Comparison of ENCODE assay signal across 18 mouse cellular contexts in genomic region chr2:59339776-59340539, GRCm38 (mm10).
DNase-seq lines count a peak whose midpoint lies in the region; ATAC-seq and TF ChIP-seq lines count a peak whose summit lies in the region.
"Had no signal": no experiment of that assay in that cellular context is flagged by ENCODE, and none has a peak within 500 bp of the region (broad histone marks: within the 10 kb centered on the region; RNA-seq: fewer than 3 reads in every experiment).

No protein-coding gene starts in this region.

- intact Hi-C loops in heart, adult 2 months (cut with DNase I): no loop called here

- H3K4me1 ChIP-seq in kidney, embryonic 14.5 days (ENCODE audit: control insufficient read depth, insufficient read depth, low read length): no peaks in the 10 kb centered on the region
- no peaks in the 10 kb centered on the region; the same call in 1 of the 2 replicates for H3K4me1 ChIP-seq in kidney, adult 2 months (ENCODE audit: control insufficient read depth, insufficient read depth, low read length)
- peaks cover 14% of the 10 kb centered on the region for H3K4me1 ChIP-seq in limb, embryonic 10.5 days
- no peaks in the 10 kb centered on the region for H3K4me1 ChIP-seq in hindbrain, embryonic 13.5 days (replicated peaks)
- H3K4me1 ChIP-seq in heart, adult 2 months (ENCODE audit: control insufficient read depth, insufficient read depth, low read length): no peaks in the 10 kb centered on the region
- H3K4me1 ChIP-seq: limb, embryonic 13.5 days; neural tube, embryonic 15.5 days had no signal

- H3K9ac ChIP-seq in kidney, embryonic 14.5 days (ENCODE audit: low read depth, low read length): no peak overlapping the region
- no peak overlapping the region for H3K9ac ChIP-seq in hindbrain, embryonic 13.5 days
- no peak overlapping the region for H3K9ac ChIP-seq in heart, adult 2 months (ENCODE audit: low read depth, low read length)
- H3K9ac ChIP-seq: hindbrain, embryonic 14.5 days; limb, embryonic 13.5 days; neural tube, embryonic 15.5 days had no signal

- H3K79me2 ChIP-seq in heart, adult 2 months (replicated peaks; ENCODE audit: control insufficient read depth, insufficient read depth, low read length): no peaks in the 10 kb centered on the region

- H3K4me2 ChIP-seq in kidney, embryonic 14.5 days (replicated peaks; ENCODE audit: low read depth, low read length): no peak overlapping the region
- H3K4me2 ChIP-seq in hindbrain, embryonic 13.5 days: no peak overlapping the region
- H3K4me2 ChIP-seq: hindbrain, embryonic 14.5 days; limb, embryonic 13.5 days; neural tube, embryonic 15.5 days had no signal

- DNase-seq in kidney, adult 18-20 months: peak; percentile 27
- DNase-seq in kidney, adult 2 months: peak; percentile 77
- no peak for DNase-seq in limb, embryonic 10.5 days (ENCODE audit: low spot score)
- DNase-seq in heart, adult 2 months: no peak
- no peak for DNase-seq in adipocyte (ENCODE audit: low spot score)
- DNase-seq: B cell, adult 2 months; cerebellum, adult 8-10 months; embryo, embryonic 11 days; right cerebral cortex, postnatal 14 days; thymus, adult 18-20 months had no signal

- H3K9me3 ChIP-seq in kidney, embryonic 14.5 days (ENCODE audit: control insufficient read depth, low read length): no peaks in the 10 kb centered on the region
- H3K9me3 ChIP-seq in limb, embryonic 10.5 days (replicated peaks): no peaks in the 10 kb centered on the region
- no peaks in the 10 kb centered on the region for H3K9me3 ChIP-seq in hindbrain, embryonic 13.5 days
- H3K9me3 ChIP-seq: limb, embryonic 13.5 days; neural tube, embryonic 15.5 days had no signal

- TF ChIP-seq POLR2A in kidney, adult 2 months (IDR thresholded peaks at IDR 0.05; ENCODE audit: low read depth, low read length): no peak
- no peak for TF ChIP-seq POLR2A in heart, adult 2 months (IDR thresholded peaks at IDR 0.05; ENCODE audit: insufficient read depth, low read depth, low read length)

- H3K27me3 ChIP-seq in kidney, embryonic 14.5 days (ENCODE audit: control insufficient read depth, insufficient read depth, low read length): no peaks in the 10 kb centered on the region
- H3K27me3 ChIP-seq in kidney, adult 2 months (replicated peaks; ENCODE audit: control insufficient read depth, insufficient read depth, low read length): no peaks in the 10 kb centered on the region
- no peaks in the 10 kb centered on the region for H3K27me3 ChIP-seq in limb, embryonic 10.5 days (ENCODE audit: low read depth, poor library complexity, severe bottlenecking)
- H3K27me3 ChIP-seq in hindbrain, embryonic 13.5 days: no peaks in the 10 kb centered on the region
- H3K27me3 ChIP-seq in heart, adult 2 months (ENCODE audit: control insufficient read depth, insufficient read depth, low read length): no peaks in the 10 kb centered on the region
- H3K27me3 ChIP-seq: limb, embryonic 13.5 days; neural tube, embryonic 15.5 days had no signal

- no peak for ATAC-seq in kidney, embryonic 14.5 days (ENCODE audit: low FRiP score, low TSS enrichment)
- ATAC-seq in CD4-positive, CD25-positive, alpha-beta regulatory T cell, adult 4 months: peak; percentile 51
- ATAC-seq in hindbrain, embryonic 13.5 days (ENCODE audit: low FRiP score): no peak
- ATAC-seq: lung, postnatal 0 days had no signal

- TF ChIP-seq EP300 in heart, adult 2 months (IDR thresholded peaks at IDR 0.05; ENCODE audit: insufficient read depth, low read depth, low read length): no peak

- H3K36me3 ChIP-seq in kidney, embryonic 14.5 days (ENCODE audit: control insufficient read depth, insufficient read depth, low read length): peaks cover 52% of the 10 kb centered on the region
- H3K36me3 ChIP-seq in kidney, adult 2 months (ENCODE audit: control insufficient read depth, insufficient read depth, low read length): peaks cover 3% of the 10 kb centered on the region; the same call in 1 of the 2 replicates
- H3K36me3 ChIP-seq in limb, embryonic 10.5 days: peaks cover 59% of the 10 kb centered on the region
- H3K36me3 ChIP-seq in hindbrain, embryonic 13.5 days: peaks cover 57% of the 10 kb centered on the region
- H3K36me3 ChIP-seq in heart, adult 2 months (ENCODE audit: control insufficient read depth, insufficient read depth, low read length): peaks cover under 1% of the 10 kb centered on the region

- H3K27ac ChIP-seq in kidney, embryonic 14.5 days (ENCODE audit: low read depth, low read length): no peak overlapping the region
- peak overlapping the region; percentile 22; the same call in 1 of the 2 replicates for H3K27ac ChIP-seq in kidney, adult 2 months (ENCODE audit: insufficient read depth, low read depth, low read length)
- H3K27ac ChIP-seq in limb, embryonic 10.5 days: peak overlapping the region; percentile 14; the same call in 1 of the 2 replicates
- H3K27ac ChIP-seq in hindbrain, embryonic 13.5 days: no peak overlapping the region
- H3K27ac ChIP-seq in heart, adult 2 months: no peak overlapping the region
- H3K27ac ChIP-seq: hindbrain, embryonic 14.5 days; limb, embryonic 13.5 days; neural tube, embryonic 15.5 days had no signal

- TF ChIP-seq CTCF in kidney, adult 2 months (conservative IDR thresholded peaks at IDR 0.05; ENCODE audit: insufficient read depth, insufficient read length, low read depth, low read length): no peak
- no peak for TF ChIP-seq CTCF in heart, adult 2 months (IDR thresholded peaks at IDR 0.05)

- WGBS in kidney, embryonic 14.5 days: 81% methylated on average over 5 of the region's 5 CpGs
- WGBS in kidney, adult 2 months: 68% methylated on average over 5 of the region's 5 CpGs
- 93% methylated on average over 5 of the region's 5 CpGs for WGBS in limb, embryonic 10.5 days
- WGBS in hindbrain, embryonic 13.5 days: 90% methylated on average over 5 of the region's 5 CpGs
- 88% methylated on average over 5 of the region's 5 CpGs for WGBS in heart, adult 2 months

- H3K4me3 ChIP-seq in kidney, embryonic 14.5 days (ENCODE audit: low read length): no peak overlapping the region
- H3K4me3 ChIP-seq in kidney, adult 2 months (ENCODE audit: insufficient read depth, low read depth, low read length): no peak overlapping the region
- no peak overlapping the region for H3K4me3 ChIP-seq in limb, embryonic 10.5 days
- H3K4me3 ChIP-seq in hindbrain, embryonic 13.5 days: no peak overlapping the region
- H3K4me3 ChIP-seq in heart, adult 2 months: no peak overlapping the region
- H3K4me3 ChIP-seq: erythroblast, embryonic 14.5 days; limb, embryonic 13.5 days; neural tube, embryonic 15.5 days had no signal

Comparison
In these comparisons a context has a peak if more than half of its experiments do, and no peak if none do; other contexts are left out.
1. H3K27ac ChIP-seq: peak in kidney, adult 2 months (single experiment) and limb, embryonic 10.5 days (single experiment); none in kidney, embryonic 14.5 days (single experiment), hindbrain, embryonic 13.5 days (single experiment) and heart, adult 2 months (single experiment).
2. DNase-seq: peak in kidney, adult 18-20 months (single experiment) and kidney, adult 2 months (single experiment); none in limb, embryonic 10.5 days (single experiment), heart, adult 2 months (0 of 2) and adipocyte (single experiment).